Mouse (Mus musculus): Measurements from ENCODE around the gene Chrng.

The Chrng gene

DNA sequence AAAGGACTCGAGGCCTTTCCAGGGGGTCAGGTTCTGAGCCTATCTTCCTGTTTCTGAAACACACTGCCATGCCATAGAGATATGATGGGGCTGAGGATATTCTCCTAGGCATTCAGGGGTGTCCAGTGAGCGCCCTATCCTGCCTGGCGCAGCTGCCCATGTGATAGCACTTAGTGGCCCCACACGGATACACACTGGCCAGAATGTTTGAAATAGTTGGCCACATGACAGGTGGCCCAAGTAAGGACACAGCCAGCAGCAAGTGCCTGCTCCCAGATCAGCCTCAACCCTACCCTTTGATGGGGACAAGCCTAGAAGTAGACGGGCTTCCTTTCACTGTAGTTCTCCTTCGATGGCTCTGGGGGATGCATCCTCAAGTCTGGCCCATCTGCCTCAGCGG, at the start of gene Chrng:
Chrng (plus strand) TSS at position 193 of the 400 bp plus-strand sequence.
- DNase-seq (ENCODE audit: low spot score in 2 of 2), result no peak

DNA sequence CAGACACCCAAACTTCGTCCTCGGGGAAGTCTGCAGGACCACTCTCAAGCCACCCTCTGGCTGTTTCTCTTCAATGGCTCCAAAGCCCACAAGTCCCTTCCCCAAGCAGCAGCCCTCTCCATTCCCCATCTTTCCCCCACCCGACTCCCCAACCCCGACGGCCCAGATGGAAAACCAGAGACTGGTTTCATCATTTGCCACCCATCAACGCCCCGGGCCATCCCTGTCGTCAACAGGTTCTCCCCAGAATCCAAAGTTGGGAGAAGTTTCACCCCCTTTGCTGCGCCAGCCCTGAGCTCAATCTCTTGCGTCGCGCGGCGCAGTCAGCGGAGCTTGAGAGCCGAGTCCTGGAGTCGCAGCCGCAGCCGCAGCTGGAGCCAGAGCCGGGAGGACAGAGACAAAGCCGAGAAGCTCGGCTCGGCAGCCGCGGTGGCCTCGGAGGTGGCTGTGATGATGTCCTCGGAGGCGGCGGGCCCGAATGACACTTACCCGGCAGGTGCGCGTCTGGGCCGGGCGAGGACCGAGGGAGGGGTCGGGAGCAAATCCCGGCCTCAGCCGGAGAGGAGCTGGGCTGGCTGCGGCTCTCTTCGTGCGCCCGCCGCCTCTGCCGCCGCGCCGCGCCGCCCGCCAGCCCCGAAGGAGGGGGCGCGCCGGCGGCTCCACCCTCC, 48.8 kb upstream of the Chrng start:
- DNase-seq (ENCODE audit: low spot score in 2 of 2), result peak in 1 of 2 experiments; percentile 31

DNA sequence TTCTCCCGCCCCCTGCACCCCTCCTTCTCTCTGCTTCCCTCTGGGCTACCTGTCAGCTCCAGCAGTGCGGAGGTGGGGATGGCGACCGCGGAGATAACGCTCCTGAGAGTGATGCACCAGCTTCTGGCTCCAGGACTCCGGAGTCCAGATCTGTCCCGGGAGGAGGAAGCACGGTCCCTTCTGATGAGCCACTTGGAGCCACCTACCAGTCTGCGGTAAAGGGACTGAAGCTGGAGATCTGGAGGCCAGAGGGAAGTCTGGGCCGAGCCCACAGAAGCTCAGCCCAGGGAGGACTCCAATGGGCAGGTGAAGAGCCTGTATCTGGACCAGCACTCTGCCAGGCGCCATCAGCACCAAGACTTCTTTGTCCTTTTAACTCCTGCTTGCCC, 48.3 kb upstream of the Chrng start, which contains the start of gene Ecel1:
Ecel1 (minus strand) TSS at position 323 of the 389 bp plus-strand sequence.
- DNase-seq (ENCODE audit: low spot score in 2 of 2), result no peak

DNA sequence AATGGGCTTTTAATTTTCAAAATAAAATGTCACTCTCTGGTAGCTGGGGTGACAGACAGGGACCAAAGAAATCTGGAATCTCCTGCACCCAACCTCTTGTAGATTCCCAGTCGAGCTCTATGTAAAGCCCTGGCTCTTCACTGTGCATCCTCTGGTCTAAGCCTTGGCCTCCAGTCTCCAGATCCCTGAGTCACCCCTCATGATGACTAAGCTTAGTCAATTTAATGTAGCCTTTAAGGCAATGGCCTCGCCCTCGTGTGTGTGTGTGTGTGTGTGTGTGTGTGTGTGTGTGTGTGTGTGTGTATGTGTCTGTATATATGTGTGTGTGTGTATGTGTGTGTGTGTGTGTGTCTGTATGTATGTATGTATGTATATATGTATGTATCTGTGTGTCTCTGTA, 45.1 kb upstream of the Chrng start:
- no peak for DNase-seq (ENCODE audit: low spot score in 2 of 2)

DNA sequence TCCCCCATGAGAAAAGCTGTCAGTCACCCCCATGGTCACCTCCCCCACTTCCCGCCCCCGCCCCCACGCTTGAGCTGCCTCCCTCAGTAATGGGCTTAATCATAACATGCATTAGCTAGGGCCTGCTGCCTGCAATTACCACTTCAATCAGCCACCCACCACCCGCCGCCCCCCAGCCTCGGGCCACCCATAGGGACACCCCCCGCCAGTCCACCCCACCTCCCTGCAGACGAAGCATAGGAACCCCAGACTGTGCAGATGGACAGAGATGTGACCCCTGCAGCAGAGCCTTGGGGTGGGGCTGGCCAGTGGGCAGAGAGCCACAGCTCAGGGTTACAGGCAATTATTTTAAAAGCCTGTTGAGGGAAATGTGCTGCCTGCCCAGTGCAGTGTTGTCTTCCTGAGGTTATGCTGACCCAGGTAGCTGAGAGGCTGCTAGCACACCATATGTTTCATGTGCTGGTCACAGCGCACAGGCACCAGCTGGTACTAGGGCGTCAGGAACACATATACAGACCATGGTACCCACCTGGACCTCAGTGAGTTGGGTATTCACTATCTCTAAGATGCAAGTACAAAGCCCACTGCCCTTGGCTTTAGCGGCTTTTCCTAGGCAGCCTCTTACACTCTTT, 40.2 kb upstream of the Chrng start:
- DNase-seq (ENCODE audit: low spot score in 2 of 2), result no peak

DNA sequence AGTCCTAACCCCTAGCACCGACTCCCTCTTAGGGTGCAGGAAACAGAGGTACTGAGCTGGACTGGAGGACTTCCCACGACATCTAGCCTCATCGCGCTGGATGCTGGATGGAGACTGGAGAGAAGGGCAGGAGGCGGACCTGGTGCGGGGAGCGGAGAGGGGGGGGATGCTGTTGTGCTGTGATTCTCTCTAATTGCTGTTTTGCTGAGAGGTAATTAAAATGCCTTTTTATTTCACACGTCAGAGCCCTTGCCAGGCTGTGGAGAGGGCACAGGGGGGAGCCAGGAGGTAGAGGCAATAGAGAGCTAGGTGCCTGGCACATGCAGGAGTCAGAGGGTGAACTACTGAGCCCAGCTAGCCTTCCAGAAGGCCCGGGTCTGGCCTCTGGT, 39.7 kb upstream of the Chrng start:
- DNase-seq (ENCODE audit: low spot score in 2 of 2), result no peak

DNA sequence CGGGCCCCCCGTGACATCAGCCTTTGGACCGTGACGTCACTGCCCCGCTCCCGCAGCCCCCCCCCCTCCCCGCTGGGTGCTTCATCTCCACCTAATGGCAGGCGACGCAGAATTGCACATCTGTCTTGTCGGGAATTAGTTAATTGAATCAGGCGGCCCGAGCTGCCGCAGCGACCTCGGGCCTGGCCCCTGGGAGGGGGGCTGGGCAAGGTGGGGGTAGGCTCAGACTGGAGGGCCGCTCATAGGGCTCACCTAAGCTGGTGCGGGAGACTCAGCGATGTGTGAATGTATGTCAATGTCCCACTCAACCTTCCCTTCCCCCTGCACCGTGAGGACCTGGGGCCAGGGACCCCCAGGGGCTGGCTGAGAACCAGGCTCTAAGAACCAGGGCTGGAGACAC, 34.0 kb upstream of the Chrng start:
- DNase-seq (ENCODE audit: low spot score in 2 of 2), result no peak

DNA sequence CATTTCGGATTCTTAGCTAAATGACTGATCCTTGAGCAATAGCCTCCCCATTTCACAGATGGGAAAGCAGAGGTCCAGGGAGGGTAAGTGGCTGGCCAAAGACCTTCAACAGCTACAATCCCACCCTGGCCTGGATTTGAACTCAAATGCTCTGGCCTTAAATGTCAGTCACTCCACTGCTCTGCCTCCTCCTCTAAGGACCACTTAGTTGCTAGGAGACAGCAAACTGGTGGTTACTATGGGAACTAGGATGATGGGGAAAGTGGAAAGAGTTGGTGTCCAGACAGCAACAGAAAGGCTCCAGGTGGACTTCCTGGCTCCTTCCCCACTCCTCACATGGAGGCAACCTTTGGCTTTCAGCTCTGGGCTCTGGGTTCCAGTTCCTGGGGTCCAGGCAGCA, 33.1 kb upstream of the Chrng start:
- no peak for DNase-seq (ENCODE audit: low spot score in 2 of 2)

DNA sequence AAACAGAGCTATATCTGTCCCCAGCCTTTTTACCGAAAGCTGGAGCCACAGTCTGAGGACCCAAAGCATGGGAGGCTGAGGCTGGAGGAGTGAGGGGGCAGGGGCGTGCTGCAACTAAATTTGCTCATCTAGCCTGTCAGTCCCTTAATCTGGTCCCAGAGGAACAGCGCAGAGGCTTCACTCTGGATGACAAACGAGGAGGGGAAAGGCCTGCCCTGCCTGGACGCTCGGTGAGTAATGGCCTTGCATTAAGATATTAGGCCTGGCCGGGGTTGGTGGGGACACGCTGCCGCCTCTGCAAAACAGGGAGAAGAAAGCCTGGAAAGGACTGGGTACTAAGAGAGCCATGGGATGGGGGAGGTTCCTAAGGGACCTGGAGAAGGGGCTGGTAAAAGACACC, 32.1 kb upstream of the Chrng start:
- no peak for DNase-seq (ENCODE audit: low spot score in 2 of 2)

DNA sequence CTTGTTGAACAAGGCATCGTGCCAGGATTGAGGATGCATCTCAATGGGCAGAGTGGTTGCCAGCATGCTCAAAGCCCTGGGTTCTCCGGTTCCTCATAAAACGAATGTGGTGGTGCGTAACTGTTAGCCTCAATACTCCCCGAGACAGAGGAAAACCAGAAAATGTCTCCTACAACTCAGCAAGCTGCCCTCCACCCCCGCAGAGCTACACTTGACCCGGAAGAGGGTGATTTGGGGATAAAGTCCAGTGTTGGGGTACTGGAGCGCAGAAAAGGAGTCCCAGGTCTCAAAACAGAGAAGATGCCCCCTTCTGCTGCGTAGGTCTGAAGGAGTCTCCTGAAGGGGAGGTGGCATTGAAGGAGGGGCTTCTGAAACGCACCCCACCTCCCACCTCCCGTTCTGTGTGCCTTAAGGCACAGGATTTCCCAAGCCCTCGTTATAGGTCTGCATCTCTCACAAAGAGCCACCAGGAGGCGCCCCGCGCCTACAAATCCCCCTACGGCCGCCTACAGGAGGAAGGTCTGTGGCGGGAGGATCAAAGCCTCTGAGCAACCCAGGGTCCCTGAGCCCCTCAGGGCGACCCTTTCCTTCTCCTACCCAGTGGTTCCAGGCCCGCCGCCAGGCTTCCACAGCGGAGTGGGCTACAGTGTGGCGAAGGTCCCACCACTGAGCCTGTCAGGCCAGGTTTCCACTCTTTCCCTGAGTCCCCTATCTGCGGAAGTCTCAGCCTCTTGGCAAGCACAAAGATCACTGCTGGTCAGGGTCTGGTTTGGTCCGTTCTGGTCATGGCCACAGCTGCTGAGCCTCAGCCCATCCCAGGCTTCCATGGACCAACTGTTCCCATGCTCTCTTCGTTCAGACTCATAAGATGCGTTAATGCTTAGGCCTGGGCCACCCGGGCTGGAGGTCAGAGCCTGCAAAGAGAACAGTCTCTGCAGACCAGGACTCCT, 30.2 kb upstream of the Chrng start:
- peak; percentile 43 to 45 for DNase-seq (ENCODE audit: low spot score in 2 of 2)

DNA sequence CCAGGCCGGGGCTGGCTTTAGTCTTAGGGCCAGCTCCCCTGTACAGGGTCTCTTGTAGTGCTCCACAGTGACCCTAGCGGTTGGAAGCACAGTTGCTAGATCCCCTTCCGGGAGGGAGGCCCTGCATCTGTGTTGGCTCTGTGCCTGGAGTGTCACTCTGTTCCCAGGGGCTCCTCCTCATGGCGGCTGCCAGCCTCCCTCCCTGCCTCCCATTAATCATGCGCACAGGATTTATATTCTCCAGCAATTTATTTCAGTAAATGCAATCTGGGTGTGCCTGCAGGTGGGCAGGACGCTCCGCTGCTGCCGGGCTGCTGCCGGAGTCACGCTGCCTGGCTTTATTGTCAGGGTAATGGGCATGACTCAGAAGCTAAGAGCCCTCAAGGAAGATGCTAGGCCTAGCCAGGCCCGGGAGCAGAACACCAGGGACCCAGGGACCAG, 28.6 kb upstream of the Chrng start:
- DNase-seq (ENCODE audit: low spot score in 2 of 2), result peak; percentile 41 to 49

DNA sequence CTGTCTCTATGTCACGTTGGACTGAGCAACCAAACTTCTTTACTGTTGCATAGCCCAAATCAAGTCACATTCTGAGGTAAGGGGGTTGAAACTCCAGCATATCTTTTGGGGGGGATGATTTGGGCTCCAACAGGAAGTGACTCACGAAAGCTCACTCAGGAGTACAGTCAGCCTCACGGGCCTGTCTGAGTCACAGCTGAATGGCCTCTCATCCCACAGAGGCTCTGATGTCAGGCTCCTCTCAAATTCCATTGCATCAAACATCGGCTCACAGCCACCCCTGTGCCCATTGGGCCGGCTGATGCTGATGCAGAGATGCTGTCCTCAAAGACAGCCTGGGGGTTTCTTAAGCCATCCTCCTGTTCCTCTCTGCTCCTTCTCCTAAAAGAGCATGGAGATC, 23.6 kb upstream of the Chrng start:
- DNase-seq (ENCODE audit: low spot score in 2 of 2), result peak in 1 of 2 experiments; percentile 19

DNA sequence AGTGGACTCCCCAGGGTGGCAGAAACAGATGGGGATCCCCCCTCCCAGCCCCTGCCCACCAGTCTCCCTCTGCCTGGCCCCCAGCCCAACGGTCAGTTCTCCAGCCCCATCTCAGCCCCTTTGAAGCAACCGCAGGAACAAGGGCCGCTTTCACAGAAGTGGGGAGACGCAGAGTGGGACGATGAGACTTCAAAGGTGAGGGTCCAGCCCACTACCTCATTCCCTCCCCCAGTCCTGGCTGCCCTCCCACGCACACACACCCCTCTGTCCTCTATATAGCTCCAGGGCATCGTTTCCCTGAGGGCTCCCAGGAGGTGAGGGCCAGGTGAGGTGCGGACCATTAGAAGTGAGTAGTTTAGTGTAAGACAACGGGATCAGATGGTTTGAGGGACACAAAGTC, 21.4 kb upstream of the Chrng start, which contains the start of gene Prss56:
Prss56 (plus strand) TSS at position 301 of the 400 bp plus-strand sequence.
- no peak for DNase-seq (ENCODE audit: low spot score in 2 of 2)

DNA sequence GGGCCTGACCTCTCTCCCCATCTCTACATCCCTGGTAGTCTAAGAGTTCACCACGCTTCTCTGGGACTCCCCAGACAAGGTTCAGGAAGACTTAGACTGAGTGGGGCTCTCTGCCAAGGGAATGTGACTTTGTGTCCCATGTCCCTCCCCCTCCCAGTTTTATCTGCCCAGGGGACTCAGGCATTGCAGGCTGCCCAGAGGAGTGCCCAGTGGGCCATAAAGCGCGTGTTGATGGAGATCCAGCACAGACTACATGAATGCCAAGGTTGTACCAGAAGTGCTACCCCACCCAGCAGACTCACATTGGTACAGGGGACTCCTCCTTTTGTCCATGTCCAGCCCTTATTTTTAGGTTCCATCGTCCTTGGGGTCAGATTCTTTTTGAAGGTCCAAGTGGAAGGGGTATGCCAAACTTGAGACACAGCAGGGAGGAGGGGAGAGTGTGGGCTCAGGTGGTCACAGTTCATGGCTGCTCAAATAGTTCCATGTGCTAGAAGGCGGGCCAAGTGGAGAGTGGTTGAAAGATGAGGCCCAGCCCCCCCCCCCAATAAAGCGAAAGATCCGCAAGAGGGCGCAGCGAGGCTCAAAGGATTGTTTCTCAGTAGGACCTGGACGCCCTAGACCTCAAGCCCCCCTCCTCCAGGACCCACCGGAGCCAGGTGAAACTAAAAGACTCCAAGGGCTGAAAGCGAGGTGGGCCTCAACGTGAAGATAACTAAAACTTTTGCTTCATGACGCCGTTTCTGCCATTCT, 20.3 kb upstream of the Chrng start:
- no peak for DNase-seq (ENCODE audit: low spot score in 2 of 2)

DNA sequence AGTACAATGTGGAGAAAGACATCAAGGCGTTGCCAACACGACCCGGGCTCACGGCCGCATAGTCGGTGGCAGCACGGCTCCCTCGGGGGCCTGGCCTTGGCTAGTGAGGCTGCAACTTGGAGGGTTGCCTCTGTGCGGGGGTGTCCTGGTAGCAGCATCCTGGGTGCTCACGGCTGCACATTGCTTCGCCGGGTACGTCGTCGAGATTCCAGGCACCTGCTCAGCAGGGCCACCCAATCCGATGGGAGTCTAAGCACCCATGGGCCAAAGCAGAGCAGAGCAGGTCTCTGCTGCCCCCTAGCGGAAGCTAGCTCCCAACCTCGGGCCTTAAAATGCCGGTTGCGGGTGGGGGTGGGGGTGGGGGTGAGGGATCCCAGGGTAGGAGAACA, 19.7 kb upstream of the Chrng start:
- DNase-seq (ENCODE audit: low spot score in 2 of 2), result peak; percentile 66 to 71

DNA sequence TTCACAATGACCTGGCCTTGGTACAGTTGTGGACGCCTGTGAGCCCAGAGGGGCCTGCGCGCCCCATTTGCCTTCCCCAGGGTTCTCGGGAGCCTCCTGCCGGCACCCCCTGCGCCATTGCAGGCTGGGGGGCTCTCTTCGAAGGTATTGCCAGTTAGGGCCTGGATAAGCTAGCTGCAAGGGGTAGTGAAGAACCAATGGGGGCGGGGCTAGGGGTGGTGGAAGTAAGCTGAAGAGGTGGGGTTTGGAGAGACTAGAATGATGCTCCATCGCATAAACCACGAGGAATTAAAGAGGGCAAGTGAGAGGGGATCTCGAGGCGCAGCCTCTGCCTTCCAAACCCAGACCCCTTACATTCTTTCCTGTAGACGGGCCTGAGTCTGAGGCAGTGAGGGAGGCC, 18.9 kb upstream of the Chrng start:
- DNase-seq (ENCODE audit: low spot score in 2 of 2), result no peak

DNA sequence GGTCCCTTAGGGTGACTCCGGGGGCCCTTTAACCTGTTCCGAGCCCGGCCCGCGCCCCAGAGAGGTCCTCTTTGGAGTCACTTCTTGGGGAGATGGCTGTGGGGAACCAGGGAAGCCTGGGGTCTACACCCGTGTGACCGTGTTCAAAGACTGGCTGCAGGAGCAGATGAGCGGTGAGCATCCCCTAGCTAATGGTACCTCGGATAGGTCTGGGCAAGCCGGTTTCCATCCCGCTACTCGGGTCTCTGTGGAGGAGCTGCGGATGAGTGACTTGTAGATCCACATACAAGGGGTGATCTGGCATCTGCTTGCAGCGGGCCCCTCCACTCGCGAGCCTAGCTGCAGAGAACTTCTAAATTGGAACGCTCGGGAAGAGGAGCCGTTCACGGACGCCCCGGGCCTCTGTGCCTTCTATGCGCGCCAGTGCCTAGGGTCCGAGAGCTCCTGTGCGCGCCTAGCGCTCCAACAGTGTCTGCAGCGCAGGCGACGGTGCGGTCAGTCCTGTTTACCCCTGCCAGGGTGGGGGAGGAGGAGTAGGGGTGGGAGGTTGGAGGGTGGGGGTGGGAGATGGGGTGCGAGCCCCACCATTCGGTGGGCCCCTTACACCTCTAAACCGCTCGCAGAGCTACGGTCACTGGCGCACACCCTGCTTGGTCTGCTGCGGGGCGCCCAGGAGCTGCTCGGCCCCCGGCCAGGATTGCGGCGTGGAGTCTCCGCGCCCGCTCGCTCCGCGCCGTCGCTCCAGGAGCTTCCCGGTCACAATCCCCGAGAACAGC, 18.0 kb upstream of the Chrng start:
- no peak for DNase-seq (ENCODE audit: low spot score in 2 of 2)

DNA sequence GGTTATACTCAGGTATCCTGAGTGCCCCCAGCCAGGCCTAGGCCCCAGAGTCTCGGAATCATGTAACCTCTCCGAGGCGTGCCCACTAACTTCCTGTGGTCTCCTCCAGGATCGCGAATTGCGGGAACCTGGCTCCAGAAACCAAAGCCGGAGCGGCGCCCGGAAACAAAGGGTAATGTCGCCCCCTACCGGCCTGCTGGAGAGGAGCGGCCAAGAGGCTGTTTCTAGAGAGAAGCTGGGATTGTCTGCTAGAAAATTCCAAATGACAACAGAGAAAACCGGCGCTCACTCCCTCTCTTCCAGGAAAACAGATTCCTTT, 17.5 kb upstream of the Chrng start:
- peak; percentile 66 to 80 for DNase-seq (ENCODE audit: low spot score in 2 of 2)

DNA sequence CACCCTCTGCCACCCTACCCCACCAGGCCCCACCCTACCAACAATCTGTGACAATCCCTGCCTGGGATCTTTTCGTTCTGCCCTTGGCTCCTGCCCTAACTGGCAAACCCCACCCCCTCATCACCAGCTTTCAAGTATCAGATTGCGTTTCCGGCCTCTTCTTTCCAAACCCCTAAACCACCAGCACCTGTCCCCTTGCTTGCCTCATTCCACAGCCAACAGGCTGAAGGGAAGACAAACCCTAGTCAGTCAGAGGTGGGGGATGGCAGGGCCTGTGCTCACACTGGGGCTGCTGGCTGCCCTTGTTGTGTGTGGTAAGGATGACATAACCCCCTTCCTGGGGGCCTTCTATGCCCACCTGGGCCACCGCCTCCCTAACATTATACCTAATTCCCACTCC, 14.0 kb upstream of the Chrng start, which contains the start of gene Chrnd:
Chrnd (plus strand) TSS at position 179 of the 400 bp plus-strand sequence.
- DNase-seq (ENCODE audit: low spot score in 2 of 2), result no peak

DNA sequence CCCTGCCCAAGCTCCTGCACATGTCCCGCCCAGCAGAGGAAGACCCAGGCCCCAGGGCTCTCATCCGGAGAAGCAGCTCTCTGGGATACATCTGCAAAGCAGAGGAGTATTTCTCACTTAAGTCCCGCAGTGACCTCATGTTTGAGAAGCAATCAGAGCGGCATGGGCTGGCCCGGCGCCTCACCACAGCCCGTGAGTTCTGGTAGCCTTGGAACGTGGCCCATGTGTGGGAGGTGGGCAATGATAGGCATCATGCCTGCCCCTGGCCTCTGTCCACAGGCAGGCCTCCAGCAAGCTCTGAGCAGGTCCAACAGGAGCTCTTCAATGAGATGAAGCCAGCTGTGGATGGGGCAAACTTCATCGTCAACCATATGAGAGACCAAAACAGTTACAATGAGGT, 7.2 kb upstream of the Chrng start:
- DNase-seq (ENCODE audit: low spot score in 2 of 2), result no peak

Data from frontal cortex, postnatal 36 days (tissue).